Mouse (Mus musculus) retina, postnatal 1 day (tissue): ENCODE results near the gene Kcnmb4.

ENCODE experiments used
- DNase-seq: peaks from one replicate; pipeline ENCODE4 v3.0.0-alpha.2; 2012

Gene Kcnmb4

DNA sequence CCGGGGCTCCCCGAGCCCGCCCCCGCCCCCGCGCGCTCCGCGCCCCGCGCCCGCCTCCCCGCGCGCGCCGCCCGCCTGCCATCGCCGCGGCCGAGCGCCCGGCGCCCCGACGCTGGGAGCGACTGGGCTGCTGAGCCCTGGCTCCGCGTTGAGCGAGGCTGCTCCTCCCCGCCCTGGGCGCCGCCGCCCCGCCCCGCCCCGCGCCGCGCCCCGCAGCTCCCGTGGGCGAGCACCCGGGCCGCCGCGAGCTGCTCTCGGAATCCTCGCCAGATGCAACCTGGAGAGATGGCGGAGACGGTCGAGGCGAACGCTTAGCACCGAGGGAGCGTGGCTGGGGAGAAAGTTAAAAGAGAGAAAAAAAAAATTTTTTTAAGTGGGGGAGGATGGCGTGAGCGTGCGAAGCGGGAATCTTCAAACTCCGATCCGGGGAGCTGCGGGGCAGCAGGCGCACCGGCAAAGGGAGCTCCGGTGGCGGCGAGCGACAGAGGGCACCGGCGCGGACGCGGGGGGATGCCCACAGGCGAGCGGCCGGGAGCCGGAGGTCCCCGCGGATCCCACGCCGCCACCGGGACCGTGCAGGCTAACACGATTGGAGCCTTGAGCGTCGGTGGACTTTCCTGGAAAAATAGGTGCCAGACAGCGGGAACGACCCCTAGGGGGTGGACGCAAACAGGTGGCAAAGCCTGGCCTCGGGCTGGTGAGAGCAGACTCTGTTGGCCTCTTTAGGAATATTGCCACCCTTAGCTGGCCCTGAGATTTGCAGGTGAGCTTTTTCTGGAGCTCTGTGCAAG, at the start of gene Kcnmb4:
Gene Kcnmb4, minus strand, starts transcription at position 120 of the 791 bp plus-strand sequence.
- DNase-seq = peak; percentile 74

DNA sequence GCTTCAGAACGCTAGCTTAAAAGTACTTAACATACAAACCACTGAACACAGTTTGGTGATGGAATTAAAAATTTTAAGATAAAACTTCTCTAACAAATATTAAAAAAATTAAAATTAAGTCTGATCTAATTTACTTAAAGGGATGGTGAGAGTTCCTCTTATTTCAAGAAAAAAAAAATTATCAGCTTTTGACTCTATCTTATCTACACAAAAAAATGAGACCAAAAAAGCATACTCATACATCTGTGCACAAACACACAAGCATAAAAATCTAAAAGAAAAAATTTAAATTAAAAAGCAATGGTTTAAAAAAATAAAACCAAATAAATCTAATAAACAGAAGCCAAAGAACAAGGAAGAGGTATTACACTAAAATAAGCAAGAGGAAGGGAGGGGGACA, 45.9 kb upstream of the Kcnmb4 start:
- DNase-seq = no peak

- no peak for DNase-seq
These were observed 41.9 kb upstream of the Kcnmb4 start for GRCm38 (mm10) chr10:116515590-116515989.

GRCm38 (mm10) chr10:116515158-116515557, 41.5 kb upstream of the Kcnmb4 start:
- DNase-seq = no peak

DNA sequence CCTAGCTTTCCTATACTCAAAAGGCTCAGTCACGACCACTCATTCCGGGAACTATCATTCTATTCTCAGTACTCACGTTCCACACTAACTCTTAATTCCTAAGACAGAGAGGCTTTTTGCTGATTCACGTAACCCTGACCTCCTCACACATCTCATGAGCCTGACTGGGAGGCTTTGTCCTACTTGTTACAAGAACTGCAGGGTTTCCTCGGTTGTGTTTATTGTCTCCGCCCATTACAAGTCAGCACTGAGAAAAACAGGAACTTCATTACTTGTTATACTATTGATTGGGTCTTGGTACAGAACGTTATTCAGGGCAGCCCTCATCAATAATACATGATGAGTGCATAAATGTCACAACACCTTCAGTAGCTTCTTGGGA, 39.6 kb upstream of the Kcnmb4 start:
- DNase-seq = no peak

GRCm38 (mm10) chr10:116512521-116513253, 39.0 kb upstream of the Kcnmb4 start:
- no peak for DNase-seq

GRCm38 (mm10) chr10:116505303-116506014, 31.8 kb upstream of the Kcnmb4 start:
- DNase-seq = no peak

GRCm38 (mm10) chr10:116492768-116493167, 19.1 kb upstream of the Kcnmb4 start:
- DNase-seq = no peak

DNA sequence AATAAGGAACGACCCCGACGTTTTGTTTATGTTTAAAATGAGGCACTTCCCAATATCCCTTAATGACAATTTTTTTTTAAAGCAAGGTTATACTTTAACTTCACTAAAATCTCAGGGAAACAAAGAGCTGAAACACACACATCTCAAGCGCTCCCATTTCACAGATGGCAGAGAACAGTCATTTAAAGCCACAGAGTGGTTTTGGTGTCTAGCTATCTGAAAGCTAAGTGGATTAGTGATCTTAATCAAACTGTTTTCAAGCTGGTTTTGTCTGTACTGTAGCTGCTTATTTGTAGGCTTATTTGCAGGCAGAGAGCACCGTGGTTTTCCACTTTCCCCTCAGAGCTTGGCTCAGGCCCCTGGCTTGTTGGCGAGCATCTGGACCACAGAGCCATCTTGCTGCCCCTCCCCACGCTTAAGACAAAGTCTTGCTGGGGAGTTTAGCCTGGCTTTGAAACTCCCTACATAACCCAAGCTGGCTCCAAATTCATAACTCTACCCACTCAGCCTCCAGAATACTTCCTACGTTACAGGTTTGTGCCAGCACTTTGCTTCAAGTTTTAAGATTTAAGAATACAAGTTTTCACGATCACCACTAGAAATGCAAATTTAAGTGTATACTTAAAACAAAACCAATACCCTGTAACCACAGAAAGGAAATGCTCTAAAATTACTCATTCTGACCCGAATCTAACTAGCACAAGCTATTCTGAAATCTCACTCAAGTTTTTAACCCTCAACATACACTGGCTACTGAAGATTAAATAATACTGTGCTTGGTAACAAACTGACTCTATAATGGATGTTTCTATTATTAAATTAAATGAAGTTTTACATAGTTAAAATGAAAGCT, 13.4 kb upstream of the Kcnmb4 start:
- DNase-seq = no peak

GRCm38 (mm10) chr10:116481917-116482316, 8.2 kb upstream of the Kcnmb4 start:
- no peak for DNase-seq

DNA sequence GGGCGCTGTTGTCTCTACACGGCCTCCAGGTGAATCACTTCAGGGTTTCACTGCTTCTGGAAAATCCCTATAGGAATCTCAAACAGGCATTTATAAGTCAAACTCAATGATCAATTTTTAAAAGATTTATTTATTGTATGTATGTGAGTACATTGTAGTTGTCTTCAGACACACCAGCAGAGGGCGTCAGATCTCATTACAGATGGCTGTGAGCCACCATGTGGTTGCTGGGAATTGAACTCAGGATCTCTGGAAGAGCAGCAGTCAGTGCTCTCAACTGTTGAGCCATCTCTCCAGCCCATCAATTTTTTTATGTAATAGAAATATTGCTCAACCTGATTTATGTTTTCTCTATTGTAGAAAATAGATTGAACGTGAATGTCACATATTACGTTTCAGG, 7.3 kb upstream of the Kcnmb4 start:
- no peak for DNase-seq

DNA sequence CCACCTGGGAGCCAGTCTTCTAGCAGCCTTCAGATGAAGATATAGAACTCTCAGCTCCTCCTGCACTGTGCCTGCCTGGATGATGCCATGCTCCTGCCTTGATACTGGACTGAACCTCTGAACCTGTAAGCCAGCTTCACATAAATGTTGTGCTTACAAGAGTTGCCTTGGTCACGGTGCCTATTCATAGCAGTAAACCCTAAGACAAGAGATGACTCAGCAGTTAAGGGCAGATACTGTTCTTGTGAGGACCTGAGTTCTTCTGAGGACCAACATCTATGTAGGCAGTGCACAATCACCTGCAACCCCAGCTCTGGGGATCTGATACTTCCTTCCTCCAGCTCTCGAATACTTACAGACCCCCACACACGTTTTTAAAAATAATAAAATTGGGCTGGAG, 2.9 kb upstream of the Kcnmb4 start:
- no peak for DNase-seq

DNA sequence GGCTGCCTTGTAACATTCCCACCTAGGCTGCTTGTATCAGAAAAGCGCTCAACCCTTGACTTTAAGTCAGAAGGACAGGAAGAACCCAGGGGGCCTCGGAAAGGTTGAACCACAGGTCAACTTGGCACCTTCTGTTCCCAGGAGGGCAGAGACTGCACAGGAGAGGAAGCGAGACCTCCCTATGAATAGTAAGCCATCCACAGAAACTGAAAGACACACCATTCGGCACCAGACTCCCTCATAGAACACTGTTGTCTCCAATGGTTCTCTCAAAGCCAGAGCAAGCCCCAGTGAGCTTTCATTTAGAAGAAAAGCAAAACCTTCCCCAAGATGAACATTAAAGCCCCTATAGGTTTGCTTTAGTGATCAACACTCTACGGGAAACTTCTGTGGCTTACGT, 2.0 kb upstream of the Kcnmb4 start:
- DNase-seq = no peak

DNA sequence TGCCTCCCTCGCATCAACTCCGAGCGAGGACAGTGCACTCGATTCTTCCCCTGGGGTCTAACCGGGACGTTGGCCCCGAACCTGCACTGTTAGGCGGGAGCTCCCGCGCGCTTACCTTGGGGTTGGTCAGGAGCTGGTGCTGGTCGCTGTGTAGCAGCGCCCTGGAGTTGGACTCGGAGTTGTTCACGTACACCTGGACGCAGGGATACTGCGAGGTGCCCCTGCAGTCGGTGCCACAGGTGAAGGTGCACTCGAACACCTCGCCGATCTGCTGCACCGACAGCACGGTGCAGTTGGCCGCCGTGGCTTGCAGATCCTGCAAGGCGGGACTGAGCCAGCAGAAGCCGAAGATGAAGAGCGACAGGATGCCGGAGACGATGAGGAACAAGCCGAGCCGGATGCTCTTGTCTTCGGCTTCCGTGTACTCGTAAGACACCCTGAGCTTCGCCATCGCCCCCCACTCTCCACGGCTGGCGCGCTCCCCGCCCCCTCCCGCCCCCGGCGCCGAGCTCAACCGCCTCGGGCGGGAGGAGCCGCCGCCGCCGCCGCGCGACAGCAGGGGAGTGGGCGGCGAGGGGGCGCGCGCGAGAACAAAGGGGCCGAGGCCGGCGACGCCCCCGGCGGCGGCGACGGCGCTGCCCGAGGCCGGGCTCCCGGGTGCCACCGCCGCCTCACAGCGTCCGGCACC, 463 bp downstream of the Kcnmb4 start:
- DNase-seq = peak; percentile 80

DNA sequence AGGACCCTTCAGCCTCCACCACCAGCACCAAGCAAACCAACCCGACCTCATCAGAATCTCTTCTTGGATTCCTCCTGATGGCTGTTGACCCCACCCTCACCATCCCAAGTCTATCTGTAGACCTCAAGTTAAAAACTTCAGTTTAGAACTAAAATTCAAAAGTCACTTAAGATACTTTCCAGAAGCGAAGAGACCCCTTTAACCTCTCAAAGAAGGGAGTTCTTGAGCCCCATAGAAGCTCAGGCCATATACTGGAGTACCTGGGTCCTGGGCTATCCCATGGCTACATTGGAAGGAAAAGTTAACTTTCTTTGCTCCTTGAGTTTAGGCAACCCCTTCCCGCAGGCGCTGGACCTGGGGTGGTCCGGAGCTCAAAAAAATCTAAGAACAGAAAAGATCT, 1.1 kb downstream of the Kcnmb4 start:
- no peak for DNase-seq

GRCm38 (mm10) chr10:116470306-116470925, 3.3 kb downstream of the Kcnmb4 start:
- no peak for DNase-seq

GRCm38 (mm10) chr10:116468094-116468493, 5.6 kb downstream of the Kcnmb4 start:
- no peak for DNase-seq

- DNase-seq = no peak
These were observed 9.8 kb downstream of the Kcnmb4 start for GRCm38 (mm10) chr10:116463753-116464345.

- no peak for DNase-seq
These were observed 12.2 kb downstream of the Kcnmb4 start for GRCm38 (mm10) chr10:116461443-116461842.

- no peak for DNase-seq
These were observed 14.9 kb downstream of the Kcnmb4 start for GRCm38 (mm10) chr10:116458786-116459185.

- no peak for DNase-seq
These were observed 20.9 kb downstream of the Kcnmb4 start for GRCm38 (mm10) chr10:116452771-116453170.
